Mouse (Mus musculus) ES-Bruce4 (cell line): Measurements from ENCODE around the gene Rogdi. TPM values are rescaled to one million over a fixed set of nuclear protein-coding genes. Genes with fewer than 3 reads are reported as not detected.
A peak's percentile ranks its signal among the peaks of the same experiment; 100 is the strongest.

Experiments used
- H3K27ac ChIP-seq: 2 replicates; pipeline ENCODE4 v1.5.1; 2012; ENCODE audit warnings: low read length, inconsistent platforms; ENCODE audit not compliant: insufficient read depth
- H3K27me3 ChIP-seq: 2 replicates; pipeline ENCODE4 v1.6.1; 2012; ENCODE audit warnings: mild to moderate bottlenecking, low read length, inconsistent platforms; ENCODE audit not compliant: control insufficient read depth, poor library complexity, insufficient read depth, severe bottlenecking
- H3K36me3 ChIP-seq: 2 replicates; pipeline ENCODE4 v1.6.1; 2012; ENCODE audit warnings: inconsistent platforms, mild to moderate bottlenecking, low read length, moderate library complexity; ENCODE audit not compliant: control insufficient read depth, poor library complexity, insufficient read depth, severe bottlenecking
- H3K4me1 ChIP-seq: one replicate; pipeline ENCODE4 v1.8.1; 2011; ENCODE audit warnings: low read length; ENCODE audit not compliant: control insufficient read depth, insufficient read depth
- H3K4me3 ChIP-seq: 2 replicates; pipeline ENCODE4 v1.5.1; 2011; ENCODE audit warnings: low read depth, mild to moderate bottlenecking, low read length
- H3K9ac ChIP-seq: 2 replicates; pipeline ENCODE4 v1.6.1; 2012; ENCODE audit warnings: low read depth, mild to moderate bottlenecking, inconsistent platforms; ENCODE audit not compliant: poor library complexity, severe bottlenecking
- H3K9me3 ChIP-seq: replicated peaks from 2 replicates; pipeline ENCODE4 v1.6.1; 2012; ENCODE audit warnings: mild to moderate bottlenecking, low read length, inconsistent platforms; ENCODE audit not compliant: control insufficient read depth, poor library complexity, insufficient read depth, severe bottlenecking
- CTCF ChIP-seq: IDR thresholded peaks from one replicate; pipeline ENCODE4 v1.8.1; 2011; ENCODE audit warnings: low read depth, low read length
- EP300 ChIP-seq: IDR thresholded peaks from 2 replicates; pipeline ENCODE4 v1.6.1; 2011; ENCODE audit warnings: low read depth, low read length; ENCODE audit not compliant: insufficient read depth
- POLR2A ChIP-seq: IDR thresholded peaks from one replicate; pipeline ENCODE4 v1.8.1; 2011; ENCODE audit warnings: low read length; ENCODE audit not compliant: insufficient read depth
- polyA plus RNA-seq: library from polyadenylated mRNA; stranded (reverse); fragments of >200 nt; gene quantifications from 2 replicates; pipeline ENCODE4 v1.2.4, GENCODE M21; 2011; ENCODE audit warnings: low read depth; ENCODE audit not compliant: missing spikeins, insufficient read depth, insufficient read length

The Rogdi gene
- polyA plus RNA-seq, 1 experiment = 40.8 TPM

DNA sequence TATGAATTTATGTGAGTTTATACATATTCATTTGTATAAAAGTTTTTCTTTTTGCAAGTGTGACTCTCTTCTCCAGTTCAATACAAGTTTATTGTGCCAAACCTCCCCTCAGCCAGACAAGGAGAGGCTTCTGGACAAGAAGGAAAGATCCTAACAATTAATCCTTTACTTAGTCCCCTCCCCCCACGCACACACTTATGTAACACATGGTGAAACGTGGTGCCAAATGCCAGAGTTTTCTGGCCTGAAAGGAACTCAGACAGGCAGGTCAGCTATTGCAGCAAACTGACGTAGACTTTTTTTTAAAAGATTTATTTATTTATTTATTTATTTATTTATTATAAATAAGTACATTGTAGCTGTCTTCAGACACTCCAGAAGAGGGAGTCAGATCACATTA, 12.7 kb downstream of the Rogdi start:
- no peak overlapping the region for H3K4me3 ChIP-seq
- no peaks in the 10 kb centered on the region for H3K9me3 ChIP-seq
- H3K4me1 ChIP-seq = no peaks in the 10 kb centered on the region
- no peak overlapping the region for H3K9ac ChIP-seq
- no peaks in the 10 kb centered on the region for H3K27me3 ChIP-seq
- no peak overlapping the region for H3K27ac ChIP-seq
- no peaks in the 10 kb centered on the region for H3K36me3 ChIP-seq
- TF ChIP-seq CTCF = no peak

- H3K9ac ChIP-seq = no peak overlapping the region
- no peak overlapping the region for H3K27ac ChIP-seq
- H3K27me3 ChIP-seq = no peaks in the 10 kb centered on the region
- H3K4me3 ChIP-seq = no peak overlapping the region
- TF ChIP-seq POLR2A = no peak
- H3K4me1 ChIP-seq = no peaks in the 10 kb centered on the region
- no peaks in the 10 kb centered on the region for H3K36me3 ChIP-seq
- H3K9me3 ChIP-seq = no peaks in the 10 kb centered on the region
These were observed 14.4 kb downstream of the Rogdi start for GRCm38 (mm10) chr16:4998984-4999383.

DNA sequence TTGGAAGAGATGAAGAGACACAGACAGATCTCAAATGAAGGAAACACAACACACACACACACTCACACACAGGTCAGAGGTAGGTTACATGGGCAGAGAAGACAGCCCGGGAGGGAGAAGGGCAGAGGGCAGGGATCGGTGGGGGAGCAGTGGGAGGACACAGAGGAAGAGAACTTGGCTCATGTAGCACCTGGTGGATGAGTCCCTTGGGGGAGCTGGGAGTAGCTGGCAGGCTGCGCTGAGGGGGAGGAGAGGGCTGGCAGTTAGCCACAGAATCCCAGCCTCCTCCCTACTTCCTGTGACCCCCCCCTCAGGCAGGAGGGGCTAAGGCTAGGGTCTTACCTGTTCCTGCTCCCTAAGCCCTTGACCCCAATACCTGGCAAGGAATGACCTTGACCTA, 15.8 kb downstream of the Rogdi start, which contains the start of gene Sept12:
Gene Sept12, minus strand, starts transcription at position 300 of the 400 bp plus-strand sequence.
- H3K27ac ChIP-seq = no peak within 1 kb of the TSS
- H3K4me3 ChIP-seq = no peak within 1 kb of the TSS
- H3K9ac ChIP-seq = no peak within 1 kb of the TSS
- H3K27me3 ChIP-seq = no peaks in the 10 kb centered on the region
- H3K9me3 ChIP-seq = no peaks in the 10 kb centered on the region
- no peaks in the 10 kb centered on the region for H3K4me1 ChIP-seq
- no peaks in the 10 kb centered on the region for H3K36me3 ChIP-seq
- no peak for TF ChIP-seq EP300
- TF ChIP-seq POLR2A = no peak

DNA sequence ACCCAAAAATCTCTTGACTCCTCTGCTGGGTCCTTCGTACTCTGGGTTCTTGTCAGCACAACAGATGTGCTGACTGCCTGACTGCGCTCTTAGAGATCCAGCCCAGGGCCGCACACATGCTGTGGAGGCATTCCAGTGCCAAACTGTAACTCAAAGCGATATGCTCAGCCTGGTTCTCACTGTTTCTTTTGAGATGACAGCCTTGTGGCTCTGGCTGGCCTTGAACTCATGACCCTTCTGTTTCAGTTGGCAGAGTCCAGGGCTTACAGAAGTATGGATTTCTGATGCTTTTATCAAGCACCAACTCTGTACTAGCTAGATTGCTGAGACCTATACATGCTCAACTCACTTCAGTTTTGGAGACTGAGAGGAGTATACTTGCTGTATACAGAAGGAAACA, 20.1 kb downstream of the Rogdi start:
- Histone ChIP-seq H3K27me3 (no peaks in the 10 kb centered on the region), H3K27ac (no peak overlapping the region), H3K9me3 (no peaks in the 10 kb centered on the region), H3K9ac (no peak overlapping the region), H3K4me3 (no peak overlapping the region), H3K4me1 (no peaks in the 10 kb centered on the region), H3K36me3 (no peaks in the 10 kb centered on the region)
- no peak for TF ChIP-seq EP300
- no peak for TF ChIP-seq POLR2A
- no peak for TF ChIP-seq CTCF

GRCm38 (mm10) chr16:4984717-4985116, 28.6 kb downstream of the Rogdi start:
- Histone ChIP-seq H3K9ac (no peak overlapping the region), H3K27me3 (no peaks in the 10 kb centered on the region), H3K36me3 (no peaks in the 10 kb centered on the region), H3K27ac (no peak overlapping the region), H3K4me3 (no peak overlapping the region), H3K4me1 (no peaks in the 10 kb centered on the region), H3K9me3 (no peaks in the 10 kb centered on the region)
- TF ChIP-seq EP300 (no peak), POLR2A (no peak), CTCF (no peak)

GRCm38 (mm10) chr16:4979755-4980380, 33.5 kb downstream of the Rogdi start:
- Histone ChIP-seq H3K27ac (no peak overlapping the region), H3K9ac (no peak overlapping the region), H3K9me3 (no peaks in the 10 kb centered on the region), H3K4me1 (no peaks in the 10 kb centered on the region), H3K27me3 (no peaks in the 10 kb centered on the region), H3K36me3 (no peaks in the 10 kb centered on the region), H3K4me3 (no peak overlapping the region)
- TF ChIP-seq CTCF (peak; percentile 64), EP300 (no peak)
